Mouse (Mus musculus) erythroblast, embryonic 14.5 days (primary cell): ENCODE results near the gene Dnajb4.

Experiments
- GATA1 ChIP-seq: IDR thresholded peaks from 2 replicates; pipeline ENCODE4 v1.6.1; 2012; ENCODE audit warnings: low read length, inconsistent platforms, mixed read lengths
- TAL1 ChIP-seq: IDR thresholded peaks from 3 replicates; pipeline ENCODE4 v1.6.1; 2012; ENCODE audit warnings: low read length, inconsistent platforms, mixed read lengths

DNA sequence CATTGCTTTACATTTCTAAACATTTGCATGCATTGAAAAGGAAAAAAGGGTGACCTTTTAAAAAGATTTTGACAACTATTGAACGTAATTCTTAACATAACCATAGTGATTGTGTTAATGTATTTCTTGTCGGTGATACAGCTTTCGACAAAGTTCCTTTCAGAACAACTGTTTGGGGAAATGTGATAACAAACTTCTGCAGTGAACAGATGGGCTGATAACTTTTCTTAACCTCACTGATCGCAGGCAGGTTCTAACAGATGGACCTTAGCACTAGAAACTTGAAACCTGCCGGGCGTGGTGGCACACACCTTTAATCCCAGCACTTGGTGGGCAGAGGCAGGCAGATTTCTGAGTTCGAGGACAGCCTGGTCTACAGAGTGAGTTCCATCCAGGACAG lies 18.7 kb upstream of the Dnajb4 start:
- TF ChIP-seq GATA1 (no peak), TAL1 (no peak)
